Mouse (Mus musculus) CD4-positive helper T cell, adult 2 months (primary cell): ENCODE results near the gene Gm49354.
"Not testable (repeated sequence)": the region's sequence is repeated elsewhere in the genome, so short reads cannot be mapped to it uniquely, and the experiment has no call there.

ENCODE experiments used
- DNase-seq: peaks from one replicate; pipeline ENCODE4 v3.0.0-alpha.2; 2012; ENCODE audit warnings: low read depth, missing footprints, low spot score

The Gm49354 gene

GRCm38 (mm10) chr13:59768531-59768930 is 13.5 kb downstream of the Gm49354 start:
- no peak for DNase-seq

GRCm38 (mm10) chr13:59766786-59767515 is 15.1 kb downstream of the Gm49354 start:
- no peak for DNase-seq

GRCm38 (mm10) chr13:59762791-59763190 is 19.3 kb downstream of the Gm49354 start:
- DNase-seq: no peak

GRCm38 (mm10) chr13:59756906-59757305 is 25.1 kb downstream of the Gm49354 start:
- no peak for DNase-seq

- no peak for DNase-seq
These were observed 31.7 kb downstream of the Gm49354 start for GRCm38 (mm10) chr13:59750310-59750709.

- no peak for DNase-seq
These were observed 35.3 kb downstream of the Gm49354 start, which contains the start of gene 1700014D04Rik for GRCm38 (mm10) chr13:59746711-59747110. 1700014D04Rik (minus strand) TSS chr13:59746752.

- DNase-seq: no peak
These were observed 35.9 kb downstream of the Gm49354 start for GRCm38 (mm10) chr13:59746164-59746563.

- DNase-seq: no peak
These were observed 36.6 kb downstream of the Gm49354 start for GRCm38 (mm10) chr13:59745462-59745861.

GRCm38 (mm10) chr13:59741697-59742096 is 40.3 kb downstream of the Gm49354 start:
- DNase-seq: peak; percentile 12

- no peak for DNase-seq
These were observed 40.9 kb downstream of the Gm49354 start for GRCm38 (mm10) chr13:59741096-59741495.

- DNase-seq: no peak
These were observed 42.6 kb downstream of the Gm49354 start for GRCm38 (mm10) chr13:59739397-59739796.

- no peak for DNase-seq
These were observed 43.6 kb downstream of the Gm49354 start for GRCm38 (mm10) chr13:59738455-59738854.

- peak; percentile 20 for DNase-seq
These were observed 46.9 kb downstream of the Gm49354 start for GRCm38 (mm10) chr13:59735190-59735589.

GRCm38 (mm10) chr13:59734347-59734746 is 47.7 kb downstream of the Gm49354 start:
- DNase-seq: not testable (repeated sequence)

GRCm38 (mm10) chr13:59733936-59734335 is 48.1 kb downstream of the Gm49354 start:
- no peak for DNase-seq

- no peak for DNase-seq
These were observed 50.4 kb downstream of the Gm49354 start, which contains the start of gene Spata31d1d for GRCm38 (mm10) chr13:59731652-59732051. Spata31d1d (minus strand) TSS chr13:59731752.

GRCm38 (mm10) chr13:59728378-59729093 is 53.5 kb downstream of the Gm49354 start:
- peak; percentile 75 for DNase-seq

GRCm38 (mm10) chr13:59726139-59726867 is 55.7 kb downstream of the Gm49354 start:
- DNase-seq: no peak

- not testable (repeated sequence) for DNase-seq
These were observed 60.0 kb downstream of the Gm49354 start for GRCm38 (mm10) chr13:59722089-59722488.

GRCm38 (mm10) chr13:59719475-59719874 is 62.6 kb downstream of the Gm49354 start:
- no peak for DNase-seq

GRCm38 (mm10) chr13:59718857-59719440 is 63.1 kb downstream of the Gm49354 start:
- peak; percentile 24 for DNase-seq

- peak; percentile 42 for DNase-seq
These were observed 68.3 kb downstream of the Gm49354 start for GRCm38 (mm10) chr13:59713710-59714109.
